Mouse (Mus musculus) midbrain, embryonic 16.5 days (tissue): ENCODE measurements at regions not wholly inside any gene's neighbourhood (a gene's known extent, or its start where the extent isn't known, plus 50 kb on each side); places are given as distances from the start of the nearest gene placed in this dataset.

Source experiments
- ATAC-seq: fragments of 200-750 bp; cut with Nextera tagmentation; 2 replicates; pipeline ENCODE4 v1.8.0; 2017; ENCODE audit warnings: moderate TSS enrichment
- H3K27ac ChIP-seq: fragments of 300-500 bp; sonication (generic); 2 replicates; pipeline ENCODE4 v1.5.1; 2014; ENCODE audit warnings: mild to moderate bottlenecking, low read length, mixed read lengths
- H3K27me3 ChIP-seq: fragments of 300-500 bp; sonication (generic); 2 replicates; pipeline ENCODE4 v1.6.1; 2014; ENCODE audit warnings: low read depth, low read length, mixed read lengths; ENCODE audit not compliant: control insufficient read depth, insufficient read depth
- H3K36me3 ChIP-seq: fragments of 300-500 bp; sonication (generic); 2 replicates; pipeline ENCODE4 v1.6.1; 2014; ENCODE audit warnings: mild to moderate bottlenecking, low read length, moderate library complexity, mixed read lengths; ENCODE audit not compliant: control insufficient read depth, insufficient read depth
- H3K4me1 ChIP-seq: fragments of 300-500 bp; sonication (generic); 2 replicates; pipeline ENCODE4 v1.6.1; 2014; ENCODE audit warnings: mild to moderate bottlenecking, low read length, mixed read lengths; ENCODE audit not compliant: control insufficient read depth, insufficient read depth
- H3K4me2 ChIP-seq: fragments of 300-500 bp; sonication (generic); 2 replicates; pipeline ENCODE4 v1.6.1; 2014; ENCODE audit warnings: mild to moderate bottlenecking, low read length, mixed read lengths
- H3K4me3 ChIP-seq: fragments of 300-500 bp; sonication (generic); 2 replicates; pipeline ENCODE4 v1.5.1; 2014; ENCODE audit warnings: low read depth, mild to moderate bottlenecking, low read length, moderate library complexity, mixed read lengths
- H3K9ac ChIP-seq: fragments of 300-500 bp; sonication (generic); 2 replicates; pipeline ENCODE4 v1.6.1; 2014; ENCODE audit warnings: low read depth, low read length, mixed read lengths
- H3K9me3 ChIP-seq: fragments of 300-500 bp; sonication (generic); replicated peaks from 2 replicates; pipeline ENCODE4 v1.6.1; 2014; ENCODE audit warnings: mild to moderate bottlenecking, low read length, mixed read lengths; ENCODE audit not compliant: control insufficient read depth, poor library complexity, severe bottlenecking
- WGBS: fragments of 180-500 bp; shearing (Covaris S2); extraction: QIAGEN DNeasy Blood & Tissue Kit; methylation state at CpG from one replicate; pipeline ENCODE4 v1.1.7; 2014; 5-methylcytosine and 5-hydroxymethylcytosine counted together

- H3K27me3 ChIP-seq: no peaks in the 10 kb centered on the region
Measured at GRCm38 (mm10) chr10:62055408-62055807, 76.5 kb upstream of the Col13a1 start.

DNA sequence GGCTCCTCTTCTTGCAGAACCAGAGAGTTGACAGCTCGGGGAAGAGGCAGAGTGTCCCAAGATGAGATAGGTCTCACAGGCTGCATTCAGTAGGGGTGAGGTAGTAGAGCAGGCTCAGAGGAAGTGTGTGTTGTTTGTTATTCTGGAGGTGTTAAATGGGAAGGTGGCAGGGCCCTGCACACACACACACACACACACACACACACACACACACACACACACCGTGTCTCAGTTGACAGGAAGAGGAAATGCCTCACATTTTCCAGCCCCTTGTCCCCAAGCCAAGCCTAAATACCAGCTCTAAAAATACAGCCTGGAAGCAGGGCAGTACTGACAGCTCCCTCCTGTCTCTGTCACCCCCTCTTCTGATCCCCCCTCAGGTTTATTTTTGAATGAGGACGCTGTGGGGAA, 70.9 kb upstream of the Col13a1 start:
- no peak overlapping the region for H3K9ac ChIP-seq
- no peak overlapping the region for H3K4me3 ChIP-seq
- H3K4me1 ChIP-seq: no peaks in the 10 kb centered on the region
- no peaks in the 10 kb centered on the region for H3K27me3 ChIP-seq
- H3K27ac ChIP-seq: no peak overlapping the region
- H3K36me3 ChIP-seq: no peaks in the 10 kb centered on the region
- WGBS: 31% methylated on average over 3 of the region's 3 CpGs
- H3K9me3 ChIP-seq: no peaks in the 10 kb centered on the region
- H3K4me2 ChIP-seq: no peak overlapping the region
- no peak for ATAC-seq

More at GRCm38 (mm10) chr10:62055408-62055807, 76.5 kb upstream of the Col13a1 start:
- Histone ChIP-seq H3K9me3 (no peaks in the 10 kb centered on the region), H3K4me2 (no peak overlapping the region), H3K27ac (no peak overlapping the region), H3K36me3 (no peaks in the 10 kb centered on the region), H3K4me3 (no peak overlapping the region), H3K9ac (no peak overlapping the region), H3K4me1 (no peaks in the 10 kb centered on the region)
- WGBS: 38% methylated on average over 2 of the region's 2 CpGs
- ATAC-seq: peak; percentile 61; the same call in 1 of the 2 replicates

DNA sequence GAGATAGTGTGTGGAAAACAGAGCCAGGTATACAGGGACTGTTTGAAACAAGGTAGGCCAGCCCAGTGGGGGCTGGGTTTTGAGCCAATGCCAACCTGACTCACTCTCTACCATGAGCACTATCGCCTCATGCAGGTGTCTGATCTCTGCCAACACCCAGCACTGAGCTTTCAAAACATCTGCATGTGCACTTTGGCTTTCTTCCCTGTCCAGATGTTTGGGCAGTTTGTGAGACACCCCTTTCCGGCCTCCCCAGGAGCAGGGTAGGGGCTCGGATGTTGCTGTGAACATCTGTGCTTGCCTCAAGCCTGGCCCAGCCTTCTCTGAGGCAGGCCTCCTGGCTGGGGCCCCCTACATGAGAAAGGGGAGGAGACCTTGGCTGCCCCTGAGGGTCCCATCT, 65.5 kb upstream of the Col13a1 start:
- WGBS: 80% methylated on average over 3 of the region's 3 CpGs
- Histone ChIP-seq H3K9me3 (no peaks in the 10 kb centered on the region; the same call in 1 of the 2 replicates), H3K4me2 (no peak overlapping the region), H3K4me1 (no peaks in the 10 kb centered on the region), H3K27ac (no peak overlapping the region), H3K27me3 (no peaks in the 10 kb centered on the region), H3K36me3 (no peaks in the 10 kb centered on the region), H3K9ac (no peak overlapping the region), H3K4me3 (no peak overlapping the region)
- ATAC-seq: no peak

- no peaks in the 10 kb centered on the region for H3K36me3 ChIP-seq
- ATAC-seq: no peak
- H3K27me3 ChIP-seq: no peaks in the 10 kb centered on the region
- H3K4me1 ChIP-seq: no peaks in the 10 kb centered on the region
- H3K4me2 ChIP-seq: no peak overlapping the region
- H3K4me3 ChIP-seq: no peak overlapping the region
- no peak overlapping the region for H3K9ac ChIP-seq
- WGBS: 90% methylated on average over 8 of the region's 8 CpGs
- H3K9me3 ChIP-seq: no peaks in the 10 kb centered on the region; the same call in 1 of the 2 replicates
- no peak overlapping the region for H3K27ac ChIP-seq
Measured at GRCm38 (mm10) chr10:62039915-62040314, 61.0 kb upstream of the Col13a1 start.

DNA sequence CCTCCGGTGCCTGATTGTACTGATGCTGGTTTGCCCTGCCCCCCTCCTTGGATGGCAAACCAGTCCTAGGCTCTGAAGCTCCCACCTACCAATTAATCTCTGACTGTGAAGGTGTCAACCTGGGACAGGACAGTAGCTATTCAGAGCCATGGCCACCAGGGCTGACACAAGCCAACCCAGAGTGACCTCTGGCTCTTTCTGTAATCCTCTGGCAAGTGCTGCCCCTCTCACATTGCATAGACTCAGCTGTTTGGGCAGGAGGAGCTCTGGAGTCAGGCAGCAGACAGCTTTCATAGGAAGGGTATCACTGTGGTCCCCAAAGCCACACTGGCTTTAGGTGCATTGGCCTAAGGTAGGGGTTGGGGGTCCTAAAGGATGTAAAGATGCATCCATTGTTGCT, 59.7 kb upstream of the Col13a1 start:
- no peaks in the 10 kb centered on the region; the same call in 1 of the 2 replicates for H3K9me3 ChIP-seq
- no peak overlapping the region for H3K4me3 ChIP-seq
- H3K36me3 ChIP-seq: no peaks in the 10 kb centered on the region
- H3K27me3 ChIP-seq: no peaks in the 10 kb centered on the region
- no peak overlapping the region for H3K27ac ChIP-seq
- WGBS: 88% methylated on average over 1 of the region's 1 CpGs
- H3K4me2 ChIP-seq: no peak overlapping the region
- H3K4me1 ChIP-seq: no peaks in the 10 kb centered on the region
- no peak for ATAC-seq
- H3K9ac ChIP-seq: no peak overlapping the region

DNA sequence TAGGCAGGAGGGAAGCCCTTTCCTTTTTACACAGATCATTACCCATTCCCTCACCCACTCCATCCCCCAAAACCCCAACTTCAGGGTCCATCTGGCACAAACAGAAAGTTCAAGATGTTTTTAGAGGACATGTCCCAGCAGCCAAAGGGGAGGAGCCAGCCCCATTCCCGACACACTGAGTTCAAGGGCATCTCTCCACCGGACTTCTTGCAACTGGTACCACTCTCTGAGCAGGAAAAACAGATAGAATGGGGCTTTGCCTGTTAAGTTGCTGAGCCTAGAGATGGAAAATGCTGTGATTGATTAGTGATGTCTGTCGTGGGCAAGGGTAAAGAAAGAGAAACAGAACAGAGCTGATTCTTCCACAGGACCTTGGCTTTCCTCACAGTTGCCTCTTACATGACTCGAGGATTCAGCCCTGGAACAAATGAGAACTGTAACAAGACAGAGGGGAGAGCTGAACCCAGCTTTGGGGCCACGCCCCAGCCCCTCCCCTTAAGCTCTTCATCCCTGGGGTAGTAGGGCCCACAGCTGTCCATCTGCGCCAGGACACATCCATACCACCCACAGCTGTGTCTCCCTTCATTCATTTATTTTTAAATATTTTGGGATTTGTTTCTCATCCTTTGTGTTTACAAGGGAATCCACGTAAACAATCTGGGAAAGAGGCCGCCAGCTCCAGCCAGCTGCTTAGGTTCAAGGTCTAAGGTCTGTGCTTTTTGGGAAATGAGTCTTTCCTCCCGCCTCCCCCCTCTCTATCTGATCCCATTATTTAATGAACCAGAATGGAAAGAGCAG, 58.7 kb upstream of the Col13a1 start:
- no peaks in the 10 kb centered on the region; the same call in 1 of the 2 replicates for H3K9me3 ChIP-seq
- no peaks in the 10 kb centered on the region for H3K27me3 ChIP-seq
- no peaks in the 10 kb centered on the region for H3K4me1 ChIP-seq
- 75% methylated on average over 9 of the region's 9 CpGs for WGBS
- no peak overlapping the region for H3K4me2 ChIP-seq
- H3K27ac ChIP-seq: no peak overlapping the region
- no peaks in the 10 kb centered on the region for H3K36me3 ChIP-seq
- no peak overlapping the region for H3K9ac ChIP-seq
- H3K4me3 ChIP-seq: no peak overlapping the region
- ATAC-seq: no peak

DNA sequence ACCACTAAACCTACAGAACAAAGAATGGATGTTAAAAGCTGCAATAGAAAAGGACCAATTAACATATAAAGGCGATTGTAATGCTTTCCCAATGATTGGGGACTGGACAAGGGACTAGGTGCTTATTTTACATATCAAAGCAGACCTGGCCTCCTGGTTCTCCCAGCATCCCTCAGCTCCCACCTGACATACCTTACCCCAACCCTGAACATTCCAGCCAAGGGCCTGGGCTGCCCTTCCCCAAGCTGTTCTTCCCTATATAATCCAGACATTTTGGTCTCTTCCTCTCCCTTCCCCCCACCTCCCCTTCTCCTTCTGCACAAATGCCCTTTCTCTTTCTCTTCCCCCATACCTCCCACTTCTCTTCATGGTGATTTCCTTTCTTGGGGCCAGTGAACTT, 57.9 kb upstream of the Col13a1 start:
- no peaks in the 10 kb centered on the region for H3K36me3 ChIP-seq
- no peaks in the 10 kb centered on the region; the same call in 1 of the 2 replicates for H3K9me3 ChIP-seq
- WGBS: 22% methylated on average over 1 of the region's 1 CpGs
- ATAC-seq: no peak
- H3K9ac ChIP-seq: no peak overlapping the region
- no peaks in the 10 kb centered on the region for H3K4me1 ChIP-seq
- H3K4me3 ChIP-seq: no peak overlapping the region
- H3K27me3 ChIP-seq: no peaks in the 10 kb centered on the region
- no peak overlapping the region for H3K27ac ChIP-seq
- no peak overlapping the region for H3K4me2 ChIP-seq

DNA sequence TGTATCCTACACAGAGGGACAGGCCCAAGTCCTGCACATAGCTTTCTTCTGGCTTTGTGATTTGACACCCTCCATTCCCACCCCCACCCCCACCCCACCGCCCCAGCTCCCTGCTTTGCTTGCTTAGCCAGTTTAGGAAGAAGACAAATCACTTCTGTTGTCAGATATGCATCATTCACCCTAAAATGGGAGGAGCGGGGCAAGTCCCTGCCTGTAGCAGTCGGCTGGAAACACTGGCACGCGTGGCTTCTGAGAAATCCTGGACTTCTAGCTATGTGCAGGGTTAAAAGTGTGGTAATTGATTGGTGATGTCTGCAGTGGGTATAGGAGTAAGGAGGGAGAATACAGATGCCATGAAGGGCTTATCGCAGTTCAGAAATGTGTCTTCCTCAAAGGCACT, 55.4 kb upstream of the Col13a1 start:
- no peak overlapping the region for H3K27ac ChIP-seq
- H3K9ac ChIP-seq: no peak overlapping the region
- no peaks in the 10 kb centered on the region for H3K27me3 ChIP-seq
- H3K4me3 ChIP-seq: no peak overlapping the region
- H3K4me1 ChIP-seq: no peaks in the 10 kb centered on the region
- no peaks in the 10 kb centered on the region for H3K36me3 ChIP-seq
- ATAC-seq: no peak
- no peaks in the 10 kb centered on the region for H3K9me3 ChIP-seq
- WGBS: 90% methylated on average over 6 of the region's 6 CpGs
- H3K4me2 ChIP-seq: no peak overlapping the region

DNA sequence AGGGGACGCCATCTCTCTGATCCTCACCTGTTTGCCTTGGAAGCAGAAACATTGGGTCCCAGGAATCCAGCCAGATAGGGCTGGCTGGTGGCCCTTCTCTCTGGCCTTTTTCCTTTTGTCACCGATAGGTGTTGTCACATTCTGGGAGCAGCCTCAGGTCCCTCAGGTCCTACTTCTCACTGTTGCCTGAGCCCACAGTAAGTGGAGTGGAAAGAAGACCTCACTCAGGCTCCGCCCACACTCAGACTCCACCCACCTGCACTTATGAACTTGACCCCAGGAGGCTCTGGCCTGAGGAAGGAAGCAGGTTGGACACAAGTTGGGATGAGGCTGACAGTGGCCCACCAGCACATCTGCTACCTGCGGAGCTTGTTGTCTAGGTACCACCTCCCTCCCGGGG, 54.8 kb upstream of the Col13a1 start:
- H3K36me3 ChIP-seq: no peaks in the 10 kb centered on the region
- no peak for ATAC-seq
- H3K4me2 ChIP-seq: no peak overlapping the region
- no peak overlapping the region for H3K4me3 ChIP-seq
- H3K27ac ChIP-seq: no peak overlapping the region
- no peaks in the 10 kb centered on the region for H3K9me3 ChIP-seq
- H3K9ac ChIP-seq: no peak overlapping the region
- no peaks in the 10 kb centered on the region for H3K4me1 ChIP-seq
- H3K27me3 ChIP-seq: no peaks in the 10 kb centered on the region
- 82% methylated on average over 5 of the region's 5 CpGs for WGBS
